Mouse (Mus musculus) layer of hippocampus, adult 9-10 months (tissue): ENCODE data around the gene Ndufaf3.
"Not testable (repeated sequence)": the region's sequence is repeated elsewhere in the genome, so short reads cannot be mapped to it uniquely, and the experiment has no call there.

ENCODE experiments used
- DNase-seq: peaks from one replicate; pipeline ENCODE4 v3.0.0; 2022; ENCODE audit warnings: low spot score

Ndufaf3 gene

DNA sequence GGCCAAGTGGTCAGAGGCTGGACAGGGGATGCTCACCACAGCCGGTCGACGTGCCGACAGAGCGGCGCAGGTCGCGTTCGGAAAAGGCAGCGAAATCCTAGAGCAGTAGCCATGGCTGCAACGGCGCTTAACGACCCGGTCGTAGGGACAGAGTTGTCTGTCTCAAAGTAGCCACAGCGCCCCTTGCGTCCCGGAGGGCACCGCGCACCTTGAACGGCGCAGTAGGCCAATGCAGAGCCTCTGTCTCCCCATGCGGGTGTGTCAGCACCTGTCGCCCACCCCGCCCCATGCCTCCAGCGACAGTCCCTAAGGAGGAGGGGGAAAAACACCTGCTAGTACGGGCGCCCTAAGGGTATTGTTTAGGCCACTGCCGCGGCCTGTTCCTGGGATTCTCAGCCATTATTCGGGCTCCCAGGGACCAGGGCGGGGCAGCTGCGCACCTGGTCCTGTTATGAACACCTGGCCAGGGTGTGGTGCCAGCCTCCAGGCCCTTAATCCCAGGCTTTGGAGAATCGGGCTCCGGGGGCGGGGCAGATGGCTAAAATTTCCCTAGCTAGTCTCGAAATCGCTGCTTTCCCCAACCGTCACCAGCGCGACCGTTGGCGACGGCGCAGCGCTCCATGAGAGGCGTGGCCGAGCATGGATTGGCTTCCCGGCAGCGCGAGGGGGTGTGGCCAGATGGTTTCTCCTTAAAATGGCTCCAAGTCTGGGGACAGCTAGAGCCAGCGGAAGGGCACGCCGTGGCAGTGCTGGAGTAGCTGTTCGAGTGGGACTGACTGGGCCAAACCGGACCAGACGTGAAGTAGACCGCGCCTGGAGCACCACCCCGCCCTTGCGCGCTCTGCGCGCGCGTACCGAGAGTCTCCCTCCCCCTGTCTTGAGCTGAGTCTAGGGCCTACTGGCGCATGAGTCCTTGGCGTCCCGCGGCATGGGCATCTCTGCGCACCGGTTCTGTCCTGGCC, at the start of gene Ndufaf3:
Gene Ndufaf3, minus strand, starts transcription at position 620 of the 962 bp plus-strand sequence.
- peak; percentile 91 for DNase-seq

DNA sequence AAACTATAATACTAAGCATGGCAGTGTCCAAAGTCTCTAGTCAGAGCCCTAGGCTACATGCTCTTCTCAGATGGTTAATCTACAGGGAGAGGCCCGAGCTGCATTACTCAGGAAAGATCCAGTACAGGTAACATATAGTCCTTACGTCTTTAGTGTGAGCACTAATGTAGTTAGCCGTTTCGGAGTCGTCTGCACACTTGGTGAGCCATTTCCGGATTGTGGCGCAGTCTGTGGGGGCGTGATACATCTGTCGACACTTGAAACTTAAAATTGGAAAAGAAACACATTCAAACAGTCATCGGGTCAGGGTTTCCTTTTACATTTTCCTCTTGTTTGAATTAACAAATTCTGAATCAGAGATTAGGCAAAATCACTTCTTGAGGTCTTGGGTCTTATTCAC, 44.3 kb upstream of the Ndufaf3 start:
- DNase-seq = no peak

GRCm38 (mm10) chr9:108608889-108609288, 41.7 kb upstream of the Ndufaf3 start:
- no peak for DNase-seq

- not testable (repeated sequence) for DNase-seq
Observed at GRCm38 (mm10) chr9:108607929-108608328, 40.7 kb upstream of the Ndufaf3 start.

- DNase-seq = no peak
Observed at GRCm38 (mm10) chr9:108601986-108602385, 34.8 kb upstream of the Ndufaf3 start.

GRCm38 (mm10) chr9:108600011-108600410, 32.8 kb upstream of the Ndufaf3 start:
- DNase-seq = no peak

DNA sequence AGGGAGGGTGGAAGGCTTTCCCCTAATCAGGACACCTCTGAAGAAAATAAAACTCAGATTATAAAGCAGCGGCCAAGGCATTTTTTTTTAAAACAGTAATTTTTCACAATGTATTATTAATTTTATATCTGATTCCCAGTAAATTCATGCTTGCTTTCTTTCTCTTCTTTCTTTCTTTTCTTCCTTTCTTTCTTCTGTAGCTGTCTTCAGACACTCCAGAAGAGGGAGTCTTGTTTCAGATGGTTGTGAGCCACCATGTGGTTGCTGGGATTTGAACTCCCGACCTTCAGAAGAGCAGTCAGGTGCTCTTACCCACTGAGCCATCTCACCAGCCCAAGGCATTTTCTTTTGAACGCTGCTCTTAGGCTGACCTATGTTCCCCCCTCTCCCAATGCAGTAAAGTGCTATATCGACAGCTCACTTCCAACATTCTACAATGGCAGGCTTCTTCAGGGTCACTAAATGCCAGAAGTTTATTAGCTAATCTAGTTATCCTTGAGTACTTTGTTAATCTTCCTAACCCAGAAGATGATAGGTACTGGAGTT, 31.9 kb upstream of the Ndufaf3 start:
- DNase-seq = no peak

GRCm38 (mm10) chr9:108596998-108597764, 29.9 kb upstream of the Ndufaf3 start, which contains the start of gene P4htm:
P4htm (minus strand) TSS chr9:108597667.
- no peak for DNase-seq

DNA sequence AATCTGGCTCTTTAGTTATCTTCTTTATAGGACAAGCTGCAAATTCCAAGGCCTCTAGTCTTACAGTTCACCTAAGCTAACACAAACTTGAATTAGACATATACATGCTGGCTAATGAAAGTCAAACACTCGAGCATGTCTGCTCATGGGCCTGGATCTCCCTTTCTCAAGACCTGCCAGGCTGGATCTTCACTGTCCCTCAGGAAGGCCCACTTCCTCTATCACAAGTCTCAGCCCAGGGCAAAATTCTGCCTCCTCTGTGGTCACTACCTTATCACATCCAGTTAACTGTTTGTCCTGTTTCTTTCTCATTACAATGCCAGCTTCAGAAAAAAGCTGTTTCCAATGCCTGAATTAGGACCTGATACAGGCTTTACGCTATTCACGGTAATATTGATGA, 27.1 kb upstream of the Ndufaf3 start:
- DNase-seq = no peak

- no peak for DNase-seq
Observed at GRCm38 (mm10) chr9:108591462-108591861, 24.2 kb upstream of the Ndufaf3 start.

GRCm38 (mm10) chr9:108589229-108589628, 22.0 kb upstream of the Ndufaf3 start:
- no peak for DNase-seq

GRCm38 (mm10) chr9:108587571-108588180, 20.4 kb upstream of the Ndufaf3 start:
- DNase-seq = peak; percentile 79

DNA sequence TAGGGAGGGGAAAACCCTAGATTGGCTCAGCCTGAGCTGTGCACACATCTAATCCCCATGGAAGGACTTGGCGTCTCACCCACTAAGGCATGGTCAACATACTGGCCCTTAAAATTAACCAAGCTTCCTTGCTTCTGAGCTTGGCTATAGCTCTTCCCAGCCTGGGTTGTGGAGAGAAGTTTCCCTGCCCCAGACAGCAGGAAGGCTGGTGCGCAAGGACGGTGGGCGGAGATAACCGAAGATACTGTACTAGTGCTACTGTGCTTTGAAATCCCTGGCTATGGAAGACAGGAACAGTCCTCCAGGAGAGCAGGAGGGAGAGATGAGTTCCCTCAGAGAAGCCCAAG, 12.1 kb upstream of the Ndufaf3 start:
- DNase-seq = no peak

GRCm38 (mm10) chr9:108578545-108579343, 11.5 kb upstream of the Ndufaf3 start, which contains the start of gene Wdr6:
Wdr6 (minus strand) TSS chr9:108578739.
- peak; percentile 77 for DNase-seq

DNA sequence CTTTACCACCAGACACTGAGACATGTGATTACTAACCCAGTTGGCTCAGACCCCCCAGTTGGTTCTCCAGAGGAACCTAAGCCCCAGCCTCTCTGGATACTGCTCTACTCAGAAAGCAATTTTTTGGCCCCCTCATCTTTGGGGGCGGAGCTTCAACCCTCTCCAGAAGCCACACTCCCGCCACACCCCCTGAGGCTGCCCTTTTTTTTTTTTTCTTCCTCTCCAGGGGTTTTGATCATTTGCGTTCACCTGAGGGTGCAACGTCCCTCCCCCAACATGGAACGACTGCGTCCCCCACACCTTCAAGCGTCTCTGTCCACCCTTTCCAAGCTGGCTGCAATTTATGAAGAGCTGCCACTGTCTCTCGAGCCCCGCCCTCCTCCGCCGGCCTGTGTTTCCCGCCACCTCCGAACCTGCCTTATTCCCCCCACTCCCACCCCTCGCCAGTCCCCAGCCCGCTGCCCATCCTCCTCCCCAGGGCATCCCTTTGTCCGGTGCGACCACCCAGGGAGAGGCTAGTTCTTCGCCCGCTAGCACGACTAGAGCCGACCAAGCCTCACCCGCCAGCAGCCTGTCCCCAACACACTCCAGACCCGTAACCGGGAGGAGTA, 10.8 kb upstream of the Ndufaf3 start:
- DNase-seq = no peak

GRCm38 (mm10) chr9:108577025-108577424, 9.8 kb upstream of the Ndufaf3 start:
- DNase-seq = no peak

GRCm38 (mm10) chr9:108575321-108576297, 8.4 kb upstream of the Ndufaf3 start:
- DNase-seq = no peak

GRCm38 (mm10) chr9:108574921-108575320, 7.7 kb upstream of the Ndufaf3 start:
- no peak for DNase-seq
